Mouse (Mus musculus): Measurements from ENCODE around the gene Slit3. TPM values are rescaled to one million over a fixed set of nuclear protein-coding genes. Genes with fewer than 3 reads are reported as not detected.

The Slit3 gene
- polyA plus RNA-seq, 1 experiment, result 6.4 TPM

- TF ChIP-seq POLR2A (IDR thresholded peaks at IDR 0.05; ENCODE audit: control insufficient read depth, extremely low read depth, insufficient read depth, low read length, poor library complexity), result no peak
- no peak for TF ChIP-seq CTCF (IDR thresholded peaks at IDR 0.05; ENCODE audit: borderline replicate concordance, control insufficient read depth, extremely low read depth, insufficient read depth, low read length, poor library complexity)
- 97% methylated on average over 10 of the region's 10 CpGs for WGBS
- H3K4me1 ChIP-seq (replicated peaks; ENCODE audit: control insufficient read depth, insufficient read depth, low read length), result no peaks in the 10 kb centered on the region
- H3K27me3 ChIP-seq (ENCODE audit: control insufficient read depth, insufficient read depth, low read length), result no peaks in the 10 kb centered on the region
- no peak overlapping the region for H3K27ac ChIP-seq (ENCODE audit: control insufficient read depth, insufficient read depth, low read length)
- no peaks in the 10 kb centered on the region for H3K36me3 ChIP-seq (ENCODE audit: control insufficient read depth, insufficient read depth, low read length)
- H3K4me3 ChIP-seq (ENCODE audit: control insufficient read depth, insufficient read depth, low read length), result no peak overlapping the region
- no peak for DNase-seq
Measured at GRCm38 (mm10) chr11:35578796-35579195, 457.8 kb downstream of the Slit3 start.

GRCm38 (mm10) chr11:35582591-35582990 lies 461.6 kb downstream of the Slit3 start:
- Histone ChIP-seq H3K27ac (ENCODE audit: control insufficient read depth, insufficient read depth, low read length) (no peak overlapping the region), H3K36me3 (ENCODE audit: control insufficient read depth, insufficient read depth, low read length) (no peaks in the 10 kb centered on the region), H3K4me3 (ENCODE audit: control insufficient read depth, insufficient read depth, low read length) (no peak overlapping the region), H3K27me3 (ENCODE audit: control insufficient read depth, insufficient read depth, low read length) (no peaks in the 10 kb centered on the region), H3K4me1 (replicated peaks; ENCODE audit: control insufficient read depth, insufficient read depth, low read length) (no peaks in the 10 kb centered on the region)
- 89% methylated on average over 5 of the region's 5 CpGs for WGBS
- DNase-seq, result no peak
- TF ChIP-seq CTCF (IDR thresholded peaks at IDR 0.05; ENCODE audit: borderline replicate concordance, control insufficient read depth, extremely low read depth, insufficient read depth, low read length, poor library complexity) (no peak), POLR2A (IDR thresholded peaks at IDR 0.05; ENCODE audit: control insufficient read depth, extremely low read depth, insufficient read depth, low read length, poor library complexity) (no peak)

- 98% methylated on average over 7 of the region's 7 CpGs for WGBS
- Histone ChIP-seq H3K27ac (ENCODE audit: control insufficient read depth, insufficient read depth, low read length) (no peak overlapping the region), H3K27me3 (ENCODE audit: control insufficient read depth, insufficient read depth, low read length) (no peaks in the 10 kb centered on the region), H3K4me3 (ENCODE audit: control insufficient read depth, insufficient read depth, low read length) (no peak overlapping the region), H3K4me1 (replicated peaks; ENCODE audit: control insufficient read depth, insufficient read depth, low read length) (no peaks in the 10 kb centered on the region), H3K36me3 (ENCODE audit: control insufficient read depth, insufficient read depth, low read length) (no peaks in the 10 kb centered on the region)
- no peak for DNase-seq
- TF ChIP-seq CTCF (IDR thresholded peaks at IDR 0.05; ENCODE audit: borderline replicate concordance, control insufficient read depth, extremely low read depth, insufficient read depth, low read length, poor library complexity) (no peak), POLR2A (IDR thresholded peaks at IDR 0.05; ENCODE audit: control insufficient read depth, extremely low read depth, insufficient read depth, low read length, poor library complexity) (no peak)
Measured at GRCm38 (mm10) chr11:35583633-35584032, 462.6 kb downstream of the Slit3 start.

GRCm38 (mm10) chr11:35587174-35587959 lies 466.3 kb downstream of the Slit3 start:
- Histone ChIP-seq H3K4me1 (replicated peaks; ENCODE audit: control insufficient read depth, insufficient read depth, low read length) (no peaks in the 10 kb centered on the region), H3K27ac (ENCODE audit: control insufficient read depth, insufficient read depth, low read length) (no peak overlapping the region), H3K4me3 (ENCODE audit: control insufficient read depth, insufficient read depth, low read length) (no peak overlapping the region), H3K27me3 (ENCODE audit: control insufficient read depth, insufficient read depth, low read length) (no peaks in the 10 kb centered on the region), H3K36me3 (ENCODE audit: control insufficient read depth, insufficient read depth, low read length) (no peaks in the 10 kb centered on the region)
- WGBS, result 84% methylated on average over 13 of the region's 13 CpGs
- TF ChIP-seq POLR2A (IDR thresholded peaks at IDR 0.05; ENCODE audit: control insufficient read depth, extremely low read depth, insufficient read depth, low read length, poor library complexity), result no peak
- DNase-seq, result no peak

DNA sequence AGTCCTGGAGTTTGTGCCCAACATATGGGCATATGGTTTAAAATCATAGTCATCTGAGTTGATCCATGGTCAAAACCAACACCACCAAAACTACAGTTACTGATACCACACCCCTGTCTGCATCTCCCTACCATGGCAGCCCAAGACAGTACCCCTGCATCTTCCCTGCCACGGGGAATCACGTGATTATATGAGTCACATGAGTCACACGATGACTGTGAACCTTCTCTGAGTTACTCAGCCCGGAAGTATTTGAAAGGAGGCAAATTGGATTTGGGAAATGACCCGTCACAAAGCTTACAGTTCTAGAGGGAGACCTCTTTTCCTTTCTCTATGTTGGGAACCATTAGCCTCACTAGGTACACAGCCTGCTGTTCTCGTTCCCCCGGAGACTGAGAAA lies 468.9 kb downstream of the Slit3 start:
- Histone ChIP-seq H3K27ac (ENCODE audit: control insufficient read depth, insufficient read depth, low read length) (no peak overlapping the region), H3K27me3 (ENCODE audit: control insufficient read depth, insufficient read depth, low read length) (no peaks in the 10 kb centered on the region), H3K4me3 (ENCODE audit: control insufficient read depth, insufficient read depth, low read length) (no peak overlapping the region), H3K36me3 (ENCODE audit: control insufficient read depth, insufficient read depth, low read length) (no peaks in the 10 kb centered on the region), H3K4me1 (replicated peaks; ENCODE audit: control insufficient read depth, insufficient read depth, low read length) (no peaks in the 10 kb centered on the region)
- no peak for DNase-seq
- TF ChIP-seq POLR2A (IDR thresholded peaks at IDR 0.05; ENCODE audit: control insufficient read depth, extremely low read depth, insufficient read depth, low read length, poor library complexity) (no peak), CTCF (IDR thresholded peaks at IDR 0.05; ENCODE audit: borderline replicate concordance, control insufficient read depth, extremely low read depth, insufficient read depth, low read length, poor library complexity) (no peak)
- WGBS, result 91% methylated on average over 7 of the region's 7 CpGs

GRCm38 (mm10) chr11:35593146-35594034 lies 472.4 kb downstream of the Slit3 start:
- 83% methylated on average over 14 of the region's 14 CpGs for WGBS
- Histone ChIP-seq H3K4me3 (ENCODE audit: control insufficient read depth, insufficient read depth, low read length) (no peak overlapping the region), H3K36me3 (ENCODE audit: control insufficient read depth, insufficient read depth, low read length) (no peaks in the 10 kb centered on the region), H3K27me3 (ENCODE audit: control insufficient read depth, insufficient read depth, low read length) (no peaks in the 10 kb centered on the region), H3K27ac (ENCODE audit: control insufficient read depth, insufficient read depth, low read length) (no peak overlapping the region), H3K4me1 (replicated peaks; ENCODE audit: control insufficient read depth, insufficient read depth, low read length) (no peaks in the 10 kb centered on the region)
- DNase-seq, result no peak
- TF ChIP-seq CTCF (IDR thresholded peaks at IDR 0.05; ENCODE audit: borderline replicate concordance, control insufficient read depth, extremely low read depth, insufficient read depth, low read length, poor library complexity), result no peak
- TF ChIP-seq POLR2A (IDR thresholded peaks at IDR 0.05; ENCODE audit: control insufficient read depth, extremely low read depth, insufficient read depth, low read length, poor library complexity), result no peak

All from thymus, adult 2 months (tissue).